Mouse (Mus musculus) granulocyte monocyte progenitor cell, adult 5-6 weeks (primary cell): Measurements from ENCODE around the gene Setd1b. TPM values are rescaled to one million over a fixed set of nuclear protein-coding genes. Genes with fewer than 3 reads are reported as not detected.
A peak's percentile ranks its signal among the peaks of the same experiment; 100 is the strongest.

Source experiments
- ATAC-seq: replicated peaks from 2 replicates; pipeline ENCODE4 v1.8.0; 2016; ENCODE audit warnings: mild to moderate bottlenecking, moderate TSS enrichment, inconsistent platforms; ENCODE audit not compliant: poor library complexity, severe bottlenecking
- total RNA-seq, 2 experiments: library from RNA; stranded (forward) in 1 of 2; stranded (reverse) in 1 of 2; fragments of 200-712, 200-1000 nt in 1 of 2; fragments of >200 nt in 1 of 2; fragmentation: Nextera tagmentation in 1 of 2; gene quantifications; 2 replicates each; pipeline ENCODE4 v1.2.3; 2014 to 2017

The Setd1b gene
- total RNA-seq (2014; fragmentation: Nextera tagmentation) (29.5 and 37.5 TPM in 2 replicates), total RNA-seq (2017) (1.2 TPM in 2 replicates)

- no peak for ATAC-seq
Observed at GRCm38 (mm10) chr5:123142161-123143157, at the start of gene Setd1b. Gene Setd1b, plus strand, starts transcription at chr5:123142193.

GRCm38 (mm10) chr5:123093077-123093633 is 48.8 kb upstream of the Setd1b start:
- ATAC-seq: no peak

GRCm38 (mm10) chr5:123094238-123094991 is 47.6 kb upstream of the Setd1b start:
- no peak for ATAC-seq

GRCm38 (mm10) chr5:123096299-123096698 is 45.7 kb upstream of the Setd1b start:
- no peak for ATAC-seq

- no peak for ATAC-seq
Observed at GRCm38 (mm10) chr5:123098487-123098886, 43.5 kb upstream of the Setd1b start.

- ATAC-seq: peak; percentile 46; the same call in 1 of the 2 replicates
Observed at GRCm38 (mm10) chr5:123102376-123102775, 39.6 kb upstream of the Setd1b start.

- ATAC-seq: no peak
Observed at GRCm38 (mm10) chr5:123103556-123103955, 38.4 kb upstream of the Setd1b start.

GRCm38 (mm10) chr5:123104769-123105168 is 37.2 kb upstream of the Setd1b start:
- no peak for ATAC-seq

GRCm38 (mm10) chr5:123109452-123110203 is 32.4 kb upstream of the Setd1b start:
- no peak for ATAC-seq

- no peak for ATAC-seq
Observed at GRCm38 (mm10) chr5:123110296-123110721, 31.7 kb upstream of the Setd1b start.

- ATAC-seq: no peak
Observed at GRCm38 (mm10) chr5:123114109-123114508, 27.9 kb upstream of the Setd1b start.

GRCm38 (mm10) chr5:123114924-123115323 is 27.1 kb upstream of the Setd1b start:
- no peak for ATAC-seq

- ATAC-seq: no peak
Observed at GRCm38 (mm10) chr5:123116080-123116479, 25.9 kb upstream of the Setd1b start.

- peak; percentile 78 for ATAC-seq
Observed at GRCm38 (mm10) chr5:123117257-123117656, 24.7 kb upstream of the Setd1b start.

- ATAC-seq: no peak
Observed at GRCm38 (mm10) chr5:123117773-123118172, 24.2 kb upstream of the Setd1b start.

GRCm38 (mm10) chr5:123118826-123119225 is 23.2 kb upstream of the Setd1b start:
- ATAC-seq: 0 out of 2 replicates have a peak, but pooled peaks have one; percentile 17

- no peak for ATAC-seq
Observed at GRCm38 (mm10) chr5:123120624-123121215, 21.3 kb upstream of the Setd1b start.

- no peak for ATAC-seq
Observed at GRCm38 (mm10) chr5:123122181-123122580, 19.8 kb upstream of the Setd1b start.

- no peak for ATAC-seq
Observed at GRCm38 (mm10) chr5:123125105-123125504, 16.9 kb upstream of the Setd1b start.
